Mouse (Mus musculus): Measurements from ENCODE around the gene Orai2. TPM values are rescaled to one million over a fixed set of nuclear protein-coding genes. Genes with fewer than 3 reads are reported as not detected.
A peak's percentile ranks its signal among the peaks of the same experiment; 100 is the strongest.
"Not testable (repeated sequence)": the region's sequence is repeated elsewhere in the genome, so short reads cannot be mapped to it uniquely, and the experiment has no call there.

The Orai2 gene
- total RNA-seq, 2 experiments from 2014 or later, result 16.7 to 26.9 TPM

GRCm38 (mm10) chr5:136137658-136138274 lies 32.7 kb downstream of the Orai2 start:
- peak; percentile 34; the same call in 1 of the 2 replicates for ATAC-seq (replicated peaks; ENCODE audit: poor library complexity)

DNA sequence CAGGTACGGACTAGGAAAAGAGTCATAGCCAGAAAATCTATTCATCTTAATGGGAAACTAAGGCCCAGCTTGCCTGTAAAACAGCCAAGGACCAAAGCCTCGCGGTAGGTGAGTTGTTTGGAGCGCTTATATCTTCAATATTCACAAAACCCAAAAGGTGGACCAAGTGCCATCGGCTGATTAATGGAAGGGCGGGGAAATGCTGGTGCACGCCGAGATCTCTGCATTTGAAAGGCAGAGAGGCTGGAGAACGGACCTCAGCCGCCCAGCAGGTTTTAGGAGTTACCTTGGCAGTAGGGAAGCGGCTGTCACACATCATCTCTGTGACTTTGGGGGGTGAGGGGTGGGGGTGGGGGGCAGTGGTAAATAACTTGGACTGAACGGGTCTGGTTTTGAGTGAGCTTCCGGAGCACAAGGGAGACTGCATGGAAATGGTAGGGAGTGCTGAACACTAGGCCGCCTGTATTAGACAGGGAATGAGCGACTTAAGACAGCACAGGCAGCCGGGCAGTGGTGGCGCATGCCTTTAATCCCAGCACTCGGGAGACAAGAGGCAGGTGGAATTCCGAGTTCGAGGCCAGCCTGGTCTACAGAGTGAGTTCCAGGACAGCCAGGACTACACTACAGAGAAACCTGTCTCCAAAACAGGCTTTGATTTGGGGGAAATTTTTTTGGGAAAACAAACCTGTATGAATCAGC lies 34.1 kb downstream of the Orai2 start:
- no peak for ATAC-seq (replicated peaks; ENCODE audit: poor library complexity)

- peak; percentile 85 for ATAC-seq (replicated peaks; ENCODE audit: poor library complexity)
Measured at GRCm38 (mm10) chr5:136135571-136136291, 34.8 kb downstream of the Orai2 start, which contains the start of the genes Lrwd1 and Alkbh4. TSS of gene Lrwd1 (minus strand) at chr5:136136074. TSS of gene Alkbh4 (plus strand) at chr5:136136146.

- ATAC-seq (replicated peaks; ENCODE audit: poor library complexity), result no peak
Measured at GRCm38 (mm10) chr5:136122165-136122564, 48.3 kb downstream of the Orai2 start.

DNA sequence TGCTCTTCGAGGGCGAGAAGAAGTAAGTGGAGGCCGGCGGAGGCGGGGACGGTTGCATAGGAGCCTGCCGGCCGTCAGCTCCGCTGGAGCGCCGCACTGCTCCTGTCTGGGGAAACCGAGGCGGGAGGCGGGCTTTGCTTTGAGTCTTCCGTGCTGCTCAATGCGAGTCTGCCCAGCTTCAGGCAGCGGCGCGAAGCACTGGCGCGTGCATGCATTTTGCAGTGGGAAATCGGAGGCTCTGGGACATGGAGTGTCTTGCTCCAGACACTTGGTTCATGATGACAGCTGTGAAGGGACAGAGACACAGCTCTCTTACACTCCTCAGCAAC lies 53.8 kb downstream of the Orai2 start:
- peak; percentile 55 for ATAC-seq (replicated peaks; ENCODE audit: poor library complexity)

GRCm38 (mm10) chr5:136115891-136116783 lies 54.4 kb downstream of the Orai2 start, which contains the start of gene Polr2j:
TSS of gene Polr2j (plus strand) at chr5:136116631.
- peak; percentile 97 for ATAC-seq (replicated peaks; ENCODE audit: poor library complexity)

DNA sequence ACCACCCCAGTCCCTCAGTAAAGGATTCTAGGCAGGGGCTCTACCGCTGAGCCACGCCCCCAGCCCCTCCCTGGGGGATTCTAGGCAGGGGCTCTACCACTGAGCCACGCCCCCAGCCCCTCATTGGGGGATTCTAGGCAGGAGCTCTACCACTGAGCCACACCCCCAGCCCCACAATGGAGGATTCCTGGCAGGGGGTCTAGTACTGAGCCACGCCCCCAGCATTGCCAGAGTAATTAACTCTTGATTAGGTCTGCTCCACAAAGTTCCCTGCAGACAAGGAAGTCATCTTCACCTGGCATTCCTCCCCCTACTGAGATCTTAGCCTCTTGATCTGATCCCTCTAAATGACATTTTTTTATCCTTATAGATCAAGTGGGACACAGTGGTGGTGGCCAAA lies 57.0 kb downstream of the Orai2 start:
- ATAC-seq (replicated peaks; ENCODE audit: poor library complexity), result not testable (repeated sequence)

DNA sequence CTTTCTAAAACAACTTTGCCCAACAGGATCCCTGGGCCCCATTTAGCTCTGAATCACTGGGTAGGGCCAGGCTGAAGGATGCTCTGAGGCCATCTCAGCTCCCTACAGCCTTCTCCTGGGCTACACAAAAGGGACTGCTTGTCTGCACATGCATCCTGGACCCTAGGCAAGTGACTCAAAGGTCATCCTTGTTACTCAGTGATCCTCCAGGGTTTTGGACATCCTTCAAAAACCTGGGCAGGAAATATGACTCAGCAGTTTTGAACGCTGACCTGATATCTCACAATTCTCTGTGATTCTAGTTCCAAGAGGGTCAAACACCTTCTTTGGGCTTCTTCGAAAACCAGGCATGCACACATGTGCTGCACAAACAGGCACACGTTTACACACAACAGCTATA lies 61.5 kb downstream of the Orai2 start:
- ATAC-seq (replicated peaks; ENCODE audit: poor library complexity), result no peak

DNA sequence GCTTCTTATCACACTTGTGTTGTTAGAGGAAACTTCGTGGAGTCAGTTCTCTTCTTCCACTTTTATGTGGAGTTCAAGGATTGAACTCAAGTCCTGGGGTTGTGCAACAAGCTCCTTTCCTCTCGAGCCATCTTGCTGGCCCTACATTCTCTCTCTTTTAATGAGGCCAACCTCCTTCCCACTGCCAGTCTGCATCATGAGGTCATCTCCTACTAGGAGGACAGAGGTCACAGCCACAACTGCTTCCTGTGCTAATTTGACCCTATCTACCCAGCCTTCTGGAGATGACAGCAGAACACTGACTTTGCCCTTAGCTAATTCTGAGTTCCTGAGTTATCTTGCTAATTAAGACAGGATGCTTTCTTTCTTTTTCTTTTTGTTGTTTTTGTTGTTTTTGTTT lies 62.0 kb downstream of the Orai2 start:
- no peak for ATAC-seq (replicated peaks; ENCODE audit: poor library complexity)

GRCm38 (mm10) chr5:136104511-136104910 lies 66.0 kb downstream of the Orai2 start:
- peak; percentile 48 for ATAC-seq (replicated peaks; ENCODE audit: poor library complexity)

- ATAC-seq (replicated peaks; ENCODE audit: poor library complexity), result peak; percentile 97
Measured at GRCm38 (mm10) chr5:136102099-136102820, 68.3 kb downstream of the Orai2 start.

DNA sequence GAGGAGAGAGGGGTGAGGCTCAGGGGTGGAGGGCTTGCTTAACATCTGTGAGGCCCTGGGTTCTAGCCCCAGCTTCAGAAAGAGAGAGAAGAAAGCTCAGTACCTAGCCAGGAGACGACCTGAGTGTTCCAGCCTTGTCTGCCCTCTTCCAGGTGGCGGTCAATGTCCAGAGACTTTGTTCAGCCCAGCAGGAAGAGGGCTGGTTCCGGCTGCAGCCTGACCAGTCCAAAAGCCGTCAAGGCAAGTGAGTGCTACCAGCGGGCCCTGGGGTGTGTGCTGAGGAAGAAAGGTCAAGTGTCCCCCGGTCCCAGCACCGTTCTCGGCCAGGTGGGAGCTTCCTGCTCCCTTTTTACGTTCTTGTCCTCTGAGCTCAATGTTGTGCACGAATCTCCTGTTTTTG lies 72.0 kb downstream of the Orai2 start:
- no peak for ATAC-seq (replicated peaks; ENCODE audit: poor library complexity)

Other genes with a start within 250 kb of the Orai2 start
- gene Ywhag, start 236.1 kb downstream of the Orai2 start, total RNA-seq (2015), result 124 and 130 TPM in 2 replicates
- 87.4 and 88.3 TPM in 2 replicates for gene Ywhag, start 236.1 kb downstream of the Orai2 start, total RNA-seq (2017)
- gene Ssc4d, start 196.2 kb downstream of the Orai2 start, total RNA-seq (2015), result 3.3 and 6.8 TPM in 2 replicates
- 2.0 and 2.3 TPM in 2 replicates for gene Ssc4d, start 196.2 kb downstream of the Orai2 start, total RNA-seq (2017)
- gene Zp3, start 190.6 kb downstream of the Orai2 start, total RNA-seq (2015), result 0.10 TPM in 1 of 2 replicates, not detected in the other
- gene Zp3, start 190.6 kb downstream of the Orai2 start, total RNA-seq (2017), result not detected in 2 replicates
- gene Dtx2, start 175.9 kb downstream of the Orai2 start, total RNA-seq (2015), result 12.9 and 13.7 TPM in 2 replicates
- gene Dtx2, start 175.9 kb downstream of the Orai2 start, total RNA-seq (2017), result 4.7 and 5.5 TPM in 2 replicates
- gene Upk3b, start 132.2 kb downstream of the Orai2 start, total RNA-seq (2015), result not detected in 2 replicates
- gene Upk3b, start 132.2 kb downstream of the Orai2 start, total RNA-seq (2017), result not detected in 2 replicates
- 0.59 and 1.4 TPM in 2 replicates for gene Upk3bl, start 116.2 kb downstream of the Orai2 start, total RNA-seq (2015)
- 0.17 and 1.0 TPM in 2 replicates for gene Upk3bl, start 116.2 kb downstream of the Orai2 start, total RNA-seq (2017)
- gene Rasa4, start 86.8 kb downstream of the Orai2 start, total RNA-seq (2015), result 31.4 and 43.2 TPM in 2 replicates
- 21.5 and 31.9 TPM in 2 replicates for gene Rasa4, start 86.8 kb downstream of the Orai2 start, total RNA-seq (2017)
- gene Polr2j, start 54.1 kb downstream of the Orai2 start, total RNA-seq (2015), result 115 and 120 TPM in 2 replicates
- 127 and 153 TPM in 2 replicates for gene Polr2j, start 54.1 kb downstream of the Orai2 start, total RNA-seq (2017)
- gene Lrwd1, start 34.6 kb downstream of the Orai2 start, total RNA-seq (2015), result 13.2 and 16.5 TPM in 2 replicates
- gene Lrwd1, start 34.6 kb downstream of the Orai2 start, total RNA-seq (2017), result 52.6 and 56.5 TPM in 2 replicates
- 15.6 and 18.5 TPM in 2 replicates for gene Alkbh4, start 34.6 kb downstream of the Orai2 start, total RNA-seq (2015)
- 8.4 and 12.9 TPM in 2 replicates for gene Alkbh4, start 34.6 kb downstream of the Orai2 start, total RNA-seq (2017)
- gene Prkrip1, start 28.2 kb upstream of the Orai2 start, total RNA-seq (2015), result 21.0 and 26.5 TPM in 2 replicates
- 51.5 and 78.2 TPM in 2 replicates for gene Prkrip1, start 28.2 kb upstream of the Orai2 start, total RNA-seq (2017)
- 27.8 and 33.0 TPM in 2 replicates for gene Sh2b2, start 75.8 kb upstream of the Orai2 start, total RNA-seq (2015)
- gene Sh2b2, start 75.8 kb upstream of the Orai2 start, total RNA-seq (2017), result 12.1 TPM in 2 replicates